Mouse (Mus musculus): ENCODE data around the gene Btd. TPM values are rescaled to one million over a fixed set of nuclear protein-coding genes. Genes with fewer than 3 reads are reported as not detected.
"Not testable (repeated sequence)": the region's sequence is repeated elsewhere in the genome, so short reads cannot be mapped to it uniquely, and the experiment has no call there.

The Btd gene
- total RNA-seq (2017), result 8.3 and 14.0 TPM in 2 replicates

GRCm38 (mm10) chr14:31640890-31641505 is at the start of gene Btd, which contains the start of gene Hacl1:
Gene Btd, plus strand, starts transcription at chr14:31641028.
Gene Hacl1, minus strand, starts transcription at chr14:31641286.
- ATAC-seq (ENCODE audit: extremely low read depth, insufficient number of reproducible peaks, low FRiP score, poor library complexity, severe bottlenecking), result peak; percentile 96

GRCm38 (mm10) chr14:31591243-31591642 is 49.6 kb upstream of the Btd start, which contains the start of gene Colq:
Gene Colq, minus strand, starts transcription at chr14:31591343.
- ATAC-seq (ENCODE audit: extremely low read depth, insufficient number of reproducible peaks, low FRiP score, poor library complexity, severe bottlenecking), result no peak

GRCm38 (mm10) chr14:31593036-31593435 is 47.8 kb upstream of the Btd start:
- ATAC-seq (ENCODE audit: extremely low read depth, insufficient number of reproducible peaks, low FRiP score, poor library complexity, severe bottlenecking), result no peak

- ATAC-seq (ENCODE audit: extremely low read depth, insufficient number of reproducible peaks, low FRiP score, poor library complexity, severe bottlenecking), result no peak
Measured at GRCm38 (mm10) chr14:31594693-31595092, 46.1 kb upstream of the Btd start.

- no peak for ATAC-seq (ENCODE audit: extremely low read depth, insufficient number of reproducible peaks, low FRiP score, poor library complexity, severe bottlenecking)
Measured at GRCm38 (mm10) chr14:31596408-31596807, 44.4 kb upstream of the Btd start.

- ATAC-seq (ENCODE audit: extremely low read depth, insufficient number of reproducible peaks, low FRiP score, poor library complexity, severe bottlenecking), result no peak
Measured at GRCm38 (mm10) chr14:31597446-31597845, 43.4 kb upstream of the Btd start.

GRCm38 (mm10) chr14:31601908-31602615 is 38.8 kb upstream of the Btd start:
- ATAC-seq (ENCODE audit: extremely low read depth, insufficient number of reproducible peaks, low FRiP score, poor library complexity, severe bottlenecking), result no peak

- ATAC-seq (ENCODE audit: extremely low read depth, insufficient number of reproducible peaks, low FRiP score, poor library complexity, severe bottlenecking), result not testable (repeated sequence)
Measured at GRCm38 (mm10) chr14:31602616-31602979, 38.2 kb upstream of the Btd start.

- no peak for ATAC-seq (ENCODE audit: extremely low read depth, insufficient number of reproducible peaks, low FRiP score, poor library complexity, severe bottlenecking)
Measured at GRCm38 (mm10) chr14:31604916-31605315, 35.9 kb upstream of the Btd start.

GRCm38 (mm10) chr14:31605514-31605913 is 35.3 kb upstream of the Btd start:
- ATAC-seq (ENCODE audit: extremely low read depth, insufficient number of reproducible peaks, low FRiP score, poor library complexity, severe bottlenecking), result no peak

GRCm38 (mm10) chr14:31611986-31612385 is 28.8 kb upstream of the Btd start:
- ATAC-seq (ENCODE audit: extremely low read depth, insufficient number of reproducible peaks, low FRiP score, poor library complexity, severe bottlenecking), result no peak

- no peak for ATAC-seq (ENCODE audit: extremely low read depth, insufficient number of reproducible peaks, low FRiP score, poor library complexity, severe bottlenecking)
Measured at GRCm38 (mm10) chr14:31613671-31614070, 27.2 kb upstream of the Btd start.

- no peak for ATAC-seq (ENCODE audit: extremely low read depth, insufficient number of reproducible peaks, low FRiP score, poor library complexity, severe bottlenecking)
Measured at GRCm38 (mm10) chr14:31617204-31617603, 23.6 kb upstream of the Btd start.

- no peak for ATAC-seq (ENCODE audit: extremely low read depth, insufficient number of reproducible peaks, low FRiP score, poor library complexity, severe bottlenecking)
Measured at GRCm38 (mm10) chr14:31617997-31618396, 22.8 kb upstream of the Btd start.

GRCm38 (mm10) chr14:31620591-31621223 is 20.1 kb upstream of the Btd start:
- no peak for ATAC-seq (ENCODE audit: extremely low read depth, insufficient number of reproducible peaks, low FRiP score, poor library complexity, severe bottlenecking)

GRCm38 (mm10) chr14:31622748-31623147 is 18.1 kb upstream of the Btd start:
- no peak for ATAC-seq (ENCODE audit: extremely low read depth, insufficient number of reproducible peaks, low FRiP score, poor library complexity, severe bottlenecking)

GRCm38 (mm10) chr14:31630677-31631076 is 10.2 kb upstream of the Btd start:
- ATAC-seq (ENCODE audit: extremely low read depth, insufficient number of reproducible peaks, low FRiP score, poor library complexity, severe bottlenecking), result no peak

GRCm38 (mm10) chr14:31640346-31640889 is 410 bp upstream of the Btd start, which contains the start of gene Gm49387:
Gene Gm49387, minus strand, starts transcription at chr14:31640878.
- ATAC-seq (ENCODE audit: extremely low read depth, insufficient number of reproducible peaks, low FRiP score, poor library complexity, severe bottlenecking), result no peak

- no peak for ATAC-seq (ENCODE audit: extremely low read depth, insufficient number of reproducible peaks, low FRiP score, poor library complexity, severe bottlenecking)
Measured at GRCm38 (mm10) chr14:31641506-31642155, 803 bp downstream of the Btd start.

All from neutrophil, adult 5-6 weeks (primary cell).